ENCODE assay signal across 7 mouse cellular contexts in the genomic region with DNA sequence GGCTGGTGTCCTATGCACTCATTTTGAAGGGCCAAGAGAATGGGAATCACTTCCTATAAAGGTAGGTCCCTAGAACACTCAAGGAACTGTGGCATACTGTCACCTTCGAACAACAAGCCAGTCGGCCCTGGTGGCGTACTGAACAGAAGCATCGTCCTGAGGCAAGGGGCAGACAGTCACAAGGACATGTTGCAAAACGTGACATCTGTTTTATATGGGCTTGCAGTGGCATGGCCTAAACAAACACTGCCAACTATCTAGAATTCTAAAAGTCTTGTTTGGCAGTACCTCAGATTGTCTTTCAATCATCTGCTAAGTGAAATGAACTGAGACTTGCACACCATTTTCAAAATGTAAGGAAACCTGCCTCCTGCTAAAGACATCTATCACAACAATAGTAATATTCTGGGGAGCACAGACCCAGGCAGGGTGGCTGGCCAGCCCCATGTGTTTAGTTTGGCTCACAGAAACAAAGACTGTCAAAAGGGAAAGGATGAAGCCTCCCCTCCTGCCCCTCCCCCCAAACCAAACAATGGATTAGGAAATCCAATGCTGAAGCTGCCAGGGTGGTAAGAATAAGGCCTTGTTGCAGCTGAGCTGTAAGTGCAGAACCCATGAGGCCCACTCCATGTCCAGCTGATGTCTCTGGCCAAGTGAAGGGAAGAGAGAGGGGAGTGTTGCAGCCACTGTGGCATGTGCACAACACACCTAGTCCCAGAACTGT. TPM values are rescaled to one million over a fixed set of nuclear protein-coding genes. Genes with fewer than 3 reads are reported as not detected.
DNase-seq lines count a peak whose midpoint lies in the region; ATAC-seq lines count a peak whose summit lies in the region.

No protein-coding gene starts in this region.

- no peaks in the 10 kb centered on the region for H3K9me3 ChIP-seq in heart, embryonic 10.5 days
- no peaks in the 10 kb centered on the region for H3K9me3 ChIP-seq in intestine, embryonic 15.5 days

- H3K4me2 ChIP-seq in intestine, embryonic 15.5 days (replicated peaks) = no peak overlapping the region

- H3K36me3 ChIP-seq in heart, embryonic 10.5 days = no peaks in the 10 kb centered on the region
- no peaks in the 10 kb centered on the region for H3K36me3 ChIP-seq in intestine, embryonic 15.5 days

- no peak overlapping the region for H3K9ac ChIP-seq in intestine, embryonic 15.5 days

- DNase-seq in 3T3-L1 (ENCODE audit: low read depth, low spot score) = peak; percentile 20
- peak; percentile 79 for DNase-seq in Muller cell, postnatal 12 days (ENCODE audit: inconsistent ontology term)
- DNase-seq in heart, embryonic 10.5 days (ENCODE audit: low spot score) = peak; percentile 62
- DNase-seq in layer of hippocampus, adult 9-11 months = peak; percentile 84
- DNase-seq in neural tube, embryonic 10.5 days (ENCODE audit: extremely low spot score, low spot score) = peak; percentile 32
- DNase-seq in right cerebral cortex, postnatal 14 days = no peak

- WGBS in heart, embryonic 10.5 days = 65% methylated on average over 5 of the region's 5 CpGs
- WGBS in intestine, embryonic 15.5 days = 80% methylated on average over 5 of the region's 5 CpGs

- 0 out of 2 replicates have a peak overlapping the region, but pooled peaks have one; percentile 56 for H3K27ac ChIP-seq in heart, embryonic 10.5 days
- H3K27ac ChIP-seq in intestine, embryonic 15.5 days = no peak overlapping the region

- peaks cover 43% of the 10 kb centered on the region for H3K4me1 ChIP-seq in heart, embryonic 10.5 days
- 0 out of 2 replicates have a peak, but pooled peaks cover 8% of the 10 kb centered on the region for H3K4me1 ChIP-seq in intestine, embryonic 15.5 days (replicated peaks)

- no peak for ATAC-seq in intestine, embryonic 15.5 days

- H3K4me3 ChIP-seq in heart, embryonic 10.5 days = no peak overlapping the region
- H3K4me3 ChIP-seq in intestine, embryonic 15.5 days (replicated peaks) = no peak overlapping the region

- H3K27me3 ChIP-seq in heart, embryonic 10.5 days (ENCODE audit: insufficient read depth, poor library complexity, severe bottlenecking) = no peaks in the 10 kb centered on the region
- no peaks in the 10 kb centered on the region for H3K27me3 ChIP-seq in intestine, embryonic 15.5 days (replicated peaks)

RNA-seq across cellular contexts. Expression of a gene that starts 41.7 kb away (rescaled TPM):
- 6.7 and 8.0 TPM in 2 replicates for polyA plus RNA-seq in heart, embryonic 10.5 days (2016; fragmentation: Nextera tagmentation; extraction: Ambion mirVana)
- polyA plus RNA-seq in intestine, embryonic 15.5 days (2015; fragmentation: Nextera tagmentation; extraction: Ambion mirVana) = 7.3 and 7.4 TPM in 2 replicates
